Mouse (Mus musculus) embryonic facial prominence, embryonic 12.5 days (tissue): ENCODE results near the gene Rpl38. TPM values are rescaled to one million over a fixed set of nuclear protein-coding genes. Genes with fewer than 3 reads are reported as not detected.
A peak's percentile ranks its signal among the peaks of the same experiment; 100 is the strongest.

Source experiments
- ATAC-seq: fragments of 200-750 bp; cut with Nextera tagmentation; 2 replicates; pipeline ENCODE4 v1.8.0; 2017; ENCODE audit not compliant: insufficient number of reproducible peaks, insufficient read depth, low FRiP score, low TSS enrichment
- H3K27ac ChIP-seq: fragments of 300-500 bp; sonication (generic); 2 replicates; pipeline ENCODE4 v1.5.1; 2016; ENCODE audit warnings: mild to moderate bottlenecking
- H3K27me3 ChIP-seq: fragments of 300-500 bp; sonication (generic); 2 replicates; pipeline ENCODE4 v1.6.1; 2016; ENCODE audit warnings: mild to moderate bottlenecking, moderate library complexity
- H3K36me3 ChIP-seq: fragments of 300-500 bp; sonication (generic); 2 replicates; pipeline ENCODE4 v1.6.1; 2016; ENCODE audit warnings: mild to moderate bottlenecking
- H3K4me1 ChIP-seq: fragments of 300-500 bp; sonication (generic); 2 replicates; pipeline ENCODE4 v1.6.1; 2016
- H3K4me2 ChIP-seq: fragments of 300-500 bp; sonication (generic); replicated peaks from 2 replicates; pipeline ENCODE4 v1.6.1; 2016; ENCODE audit warnings: mild to moderate bottlenecking, moderate library complexity
- H3K4me3 ChIP-seq: fragments of 300-500 bp; sonication (generic); 2 replicates; pipeline ENCODE4 v1.5.1; 2016; ENCODE audit warnings: mild to moderate bottlenecking
- H3K9ac ChIP-seq: fragments of 300-500 bp; sonication (generic); 2 replicates; pipeline ENCODE4 v1.6.1; 2016; ENCODE audit warnings: mild to moderate bottlenecking, moderate library complexity
- H3K9me3 ChIP-seq: fragments of 300-500 bp; sonication (generic); 2 replicates; pipeline ENCODE4 v1.6.1; 2016; ENCODE audit warnings: mild to moderate bottlenecking, moderate library complexity
- WGBS: fragments of 180-500 bp; shearing (Covaris S2); methylation state at CpG from one replicate; pipeline ENCODE4 v1.1.7; 2016; 5-methylcytosine and 5-hydroxymethylcytosine counted together
- polyA plus RNA-seq: library from polyadenylated mRNA; unstranded; fragments of >200 nt; fragmentation: Nextera tagmentation; extraction: Ambion mirVana; gene quantifications from 2 replicates; pipeline ENCODE4 v1.2.1, GENCODE M21; 2016

The Rpl38 gene
- 893 and 953 TPM in 2 replicates for polyA plus RNA-seq

DNA sequence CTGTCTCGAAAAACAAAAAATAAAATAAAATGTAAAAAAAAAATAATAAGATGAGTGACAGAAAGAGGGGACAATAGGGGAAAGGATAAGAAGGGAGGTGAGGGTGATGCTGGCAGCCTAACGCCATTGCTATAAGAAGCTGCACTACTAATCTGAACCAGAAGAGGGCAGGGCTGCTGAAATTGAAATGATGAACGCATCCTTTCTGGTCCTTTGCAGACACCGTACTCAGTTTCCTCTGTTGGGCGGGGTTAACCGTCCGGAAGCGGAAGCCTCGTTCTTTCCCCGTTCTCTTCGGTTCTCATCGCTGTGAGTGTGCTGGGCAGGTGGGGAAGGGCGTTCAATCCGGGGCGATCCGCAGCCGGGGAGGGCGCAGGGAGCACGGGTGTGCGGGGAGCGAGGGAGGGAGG, at the start of gene Rpl38:
Rpl38 (plus strand) TSS at position 224 of the 410 bp plus-strand sequence.
- WGBS = 1% methylated on average over 21 of the region's 21 CpGs
- no peaks in the 10 kb centered on the region for H3K9me3 ChIP-seq
- peak; percentile 61 for ATAC-seq
- peaks cover 29% of the 10 kb centered on the region for H3K36me3 ChIP-seq
- H3K4me2 ChIP-seq = peak within 1 kb of the TSS; percentile 75
- H3K27me3 ChIP-seq = peaks cover 15% of the 10 kb centered on the region; the same call in 1 of the 2 replicates
- peaks cover 16% of the 10 kb centered on the region for H3K4me1 ChIP-seq
- peak within 1 kb of the TSS; percentile 80 for H3K9ac ChIP-seq
- H3K27ac ChIP-seq = peak within 1 kb of the TSS; percentile 93
- peak within 1 kb of the TSS; percentile 90 for H3K4me3 ChIP-seq

DNA sequence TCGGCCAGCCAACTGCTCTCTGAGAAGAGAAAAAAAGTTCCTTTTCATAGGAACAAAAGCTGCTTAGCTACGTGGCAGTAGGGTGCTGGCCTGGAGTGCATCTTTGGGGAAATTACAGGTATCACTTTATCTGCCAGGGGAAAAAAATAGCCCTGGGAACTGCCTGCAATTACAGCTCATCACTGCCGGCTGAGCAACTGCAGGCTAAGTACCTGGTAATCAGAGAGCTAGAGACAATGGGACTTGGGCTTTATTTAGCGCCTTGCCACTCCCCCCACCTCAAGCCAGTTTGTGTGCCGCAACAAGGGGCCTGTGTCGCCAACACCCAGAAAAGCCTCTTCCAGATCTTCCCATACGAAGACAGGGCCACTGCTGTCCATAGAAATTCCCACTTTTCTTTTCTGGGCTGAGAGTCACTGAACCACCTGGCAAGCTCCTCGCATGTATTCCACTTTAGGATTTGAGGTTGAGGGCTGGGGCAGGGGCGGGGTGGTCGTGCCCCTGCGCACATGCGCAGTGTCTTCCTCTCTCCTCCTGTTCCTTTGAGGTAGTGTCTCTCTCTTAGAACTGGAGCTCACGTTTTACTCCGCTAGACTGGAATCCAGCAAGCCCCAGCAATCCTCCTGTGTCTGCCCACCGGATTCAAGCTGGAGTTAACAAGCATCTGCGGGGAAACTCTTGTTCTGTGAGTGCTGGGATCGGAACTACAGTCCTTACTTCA, 49.5 kb upstream of the Rpl38 start:
- Histone ChIP-seq H3K4me1 (no peaks in the 10 kb centered on the region), H3K4me3 (no peak overlapping the region), H3K4me2 (no peak overlapping the region), H3K27me3 (no peaks in the 10 kb centered on the region), H3K27ac (0 out of 2 replicates have a peak overlapping the region, but pooled peaks have one; percentile 42), H3K9me3 (no peaks in the 10 kb centered on the region), H3K9ac (no peak overlapping the region), H3K36me3 (no peaks in the 10 kb centered on the region)
- ATAC-seq = no peak
- 41% methylated on average over 17 of the region's 17 CpGs for WGBS

GRCm38 (mm10) chr11:114626071-114626690, 42.1 kb upstream of the Rpl38 start:
- Histone ChIP-seq H3K4me3 (no peak overlapping the region), H3K4me2 (no peak overlapping the region), H3K27me3 (no peaks in the 10 kb centered on the region), H3K4me1 (no peaks in the 10 kb centered on the region), H3K36me3 (no peaks in the 10 kb centered on the region), H3K9ac (no peak overlapping the region), H3K27ac (no peak overlapping the region), H3K9me3 (0 out of 2 replicates have a peak, but pooled peaks cover 7% of the 10 kb centered on the region)
- 80% methylated on average over 13 of the region's 13 CpGs for WGBS
- ATAC-seq = no peak

DNA sequence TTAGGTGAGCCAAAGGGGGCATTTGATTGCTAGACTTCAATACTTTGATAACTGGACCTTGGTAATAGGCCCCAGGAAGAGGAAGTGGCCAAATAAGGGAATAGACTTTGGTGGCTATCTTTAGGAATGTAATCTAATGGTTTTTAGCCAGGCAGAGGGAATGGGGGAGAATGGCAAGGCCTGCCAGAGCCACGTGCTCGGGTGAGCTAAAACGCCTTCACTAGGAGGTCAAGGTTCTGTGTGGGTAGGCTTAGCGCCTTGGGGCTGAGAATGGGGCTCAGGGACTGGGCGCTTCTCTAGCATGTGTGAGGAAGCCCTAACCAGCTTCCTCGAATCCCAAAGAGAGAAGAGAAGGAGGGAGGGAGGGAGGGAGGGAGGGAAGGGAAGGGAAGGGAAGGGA, 41.3 kb upstream of the Rpl38 start:
- Histone ChIP-seq H3K36me3 (no peaks in the 10 kb centered on the region), H3K9me3 (0 out of 2 replicates have a peak, but pooled peaks cover 7% of the 10 kb centered on the region), H3K27ac (no peak overlapping the region), H3K4me1 (no peaks in the 10 kb centered on the region), H3K4me2 (no peak overlapping the region), H3K27me3 (no peaks in the 10 kb centered on the region), H3K4me3 (no peak overlapping the region), H3K9ac (no peak overlapping the region)
- no peak for ATAC-seq
- 94% methylated on average over 5 of the region's 6 CpGs for WGBS

DNA sequence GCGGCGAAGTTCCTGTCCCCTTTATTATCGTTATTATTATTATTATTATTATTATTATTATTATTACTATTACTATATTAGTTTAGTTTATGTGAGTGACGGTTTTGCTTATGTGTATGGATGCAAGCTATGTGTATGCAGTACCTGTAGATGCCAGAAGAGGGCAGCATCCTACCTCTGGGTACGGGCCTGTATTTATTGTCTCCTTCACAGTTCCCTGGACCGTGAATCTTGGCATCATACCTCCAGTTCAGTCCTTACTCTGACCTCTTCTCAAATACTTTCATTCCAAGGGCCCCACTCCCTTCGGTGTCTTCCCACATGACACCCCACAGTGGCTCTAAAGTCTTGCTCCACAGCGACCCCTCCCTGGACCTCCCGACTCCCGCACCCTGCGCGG, 40.3 kb upstream of the Rpl38 start:
- H3K9me3 ChIP-seq = 0 out of 2 replicates have a peak, but pooled peaks cover 7% of the 10 kb centered on the region
- no peaks in the 10 kb centered on the region for H3K4me1 ChIP-seq
- H3K4me3 ChIP-seq = no peak overlapping the region
- no peak overlapping the region for H3K9ac ChIP-seq
- H3K27ac ChIP-seq = no peak overlapping the region
- WGBS = 72% methylated on average over 12 of the region's 12 CpGs
- ATAC-seq = no peak
- no peaks in the 10 kb centered on the region for H3K27me3 ChIP-seq
- H3K36me3 ChIP-seq = no peaks in the 10 kb centered on the region
- H3K4me2 ChIP-seq = no peak overlapping the region

- Histone ChIP-seq H3K9ac (no peak overlapping the region), H3K27ac (no peak overlapping the region), H3K4me1 (no peaks in the 10 kb centered on the region), H3K9me3 (0 out of 2 replicates have a peak, but pooled peaks cover 7% of the 10 kb centered on the region), H3K36me3 (no peaks in the 10 kb centered on the region), H3K27me3 (no peaks in the 10 kb centered on the region), H3K4me2 (no peak overlapping the region), H3K4me3 (no peak overlapping the region)
- 80% methylated on average over 5 of the region's 5 CpGs for WGBS
- no peak for ATAC-seq
Observed at GRCm38 (mm10) chr11:114630044-114630443, 38.3 kb upstream of the Rpl38 start.

GRCm38 (mm10) chr11:114632266-114632665, 36.1 kb upstream of the Rpl38 start:
- Histone ChIP-seq H3K4me3 (no peak overlapping the region), H3K36me3 (no peaks in the 10 kb centered on the region), H3K27me3 (peaks cover 4% of the 10 kb centered on the region; the same call in 1 of the 2 replicates), H3K9me3 (0 out of 2 replicates have a peak, but pooled peaks cover 7% of the 10 kb centered on the region), H3K27ac (no peak overlapping the region), H3K4me1 (peaks cover 16% of the 10 kb centered on the region; the same call in 1 of the 2 replicates), H3K9ac (no peak overlapping the region), H3K4me2 (no peak overlapping the region)
- no peak for ATAC-seq
- WGBS = 61% methylated on average over 8 of the region's 8 CpGs

GRCm38 (mm10) chr11:114636292-114636691, 32.0 kb upstream of the Rpl38 start:
- Histone ChIP-seq H3K9ac (no peak overlapping the region), H3K9me3 (no peaks in the 10 kb centered on the region), H3K4me3 (no peak overlapping the region), H3K27me3 (peaks cover 22% of the 10 kb centered on the region), H3K4me2 (peak overlapping the region; percentile 25), H3K4me1 (peaks cover 30% of the 10 kb centered on the region), H3K27ac (no peak overlapping the region), H3K36me3 (no peaks in the 10 kb centered on the region)
- WGBS = 2% methylated on average over 6 of the region's 6 CpGs
- ATAC-seq = 0 out of 2 replicates have a peak, but pooled peaks have one; percentile 35

GRCm38 (mm10) chr11:114636727-114637505, 31.4 kb upstream of the Rpl38 start:
- H3K4me3 ChIP-seq = no peak overlapping the region
- H3K27me3 ChIP-seq = peaks cover 22% of the 10 kb centered on the region
- peaks cover 30% of the 10 kb centered on the region for H3K4me1 ChIP-seq
- peak; percentile 22; the same call in 1 of the 2 replicates for ATAC-seq
- H3K9ac ChIP-seq = no peak overlapping the region
- no peaks in the 10 kb centered on the region for H3K36me3 ChIP-seq
- no peak overlapping the region for H3K27ac ChIP-seq
- no peaks in the 10 kb centered on the region for H3K9me3 ChIP-seq
- peak overlapping the region; percentile 25 for H3K4me2 ChIP-seq
- 62% methylated on average over 35 of the region's 35 CpGs for WGBS

- no peak for ATAC-seq
- 38% methylated on average over 10 of the region's 10 CpGs for WGBS
Observed at GRCm38 (mm10) chr11:114638647-114639290, 29.6 kb upstream of the Rpl38 start.

GRCm38 (mm10) chr11:114639681-114640103, 28.6 kb upstream of the Rpl38 start:
- ATAC-seq = no peak
- peak overlapping the region; percentile 44 for H3K4me2 ChIP-seq
- no peaks in the 10 kb centered on the region for H3K9me3 ChIP-seq
- no peak overlapping the region for H3K4me3 ChIP-seq
- peaks cover 30% of the 10 kb centered on the region for H3K4me1 ChIP-seq
- no peaks in the 10 kb centered on the region for H3K36me3 ChIP-seq
- no peak overlapping the region for H3K27ac ChIP-seq
- H3K27me3 ChIP-seq = peaks cover 22% of the 10 kb centered on the region
- WGBS = 1% methylated on average over 19 of the region's 19 CpGs
- 0 out of 2 replicates have a peak overlapping the region, but pooled peaks have one; percentile 24 for H3K9ac ChIP-seq

More at GRCm38 (mm10) chr11:114638647-114639290, 29.6 kb upstream of the Rpl38 start:
- H3K9ac ChIP-seq = no peak overlapping the region
- peaks cover 30% of the 10 kb centered on the region for H3K4me1 ChIP-seq
- no peak overlapping the region for H3K4me2 ChIP-seq
- no peak overlapping the region for H3K27ac ChIP-seq
- no peaks in the 10 kb centered on the region for H3K9me3 ChIP-seq
- H3K36me3 ChIP-seq = no peaks in the 10 kb centered on the region
- peaks cover 22% of the 10 kb centered on the region for H3K27me3 ChIP-seq
- H3K4me3 ChIP-seq = no peak overlapping the region
